Mouse (Mus musculus) forebrain, embryonic 15.5 days (tissue): ENCODE results near the gene Panx2. TPM values are rescaled to one million over a fixed set of nuclear protein-coding genes. Genes with fewer than 3 reads are reported as not detected.

ENCODE experiments used
- ATAC-seq: fragments of 200-750 bp; cut with Nextera tagmentation; replicated peaks from 2 replicates; pipeline ENCODE4 v1.8.0; 2017; ENCODE audit warnings: mild to moderate bottlenecking, moderate TSS enrichment, moderate library complexity
- H3K27ac ChIP-seq: fragments of 300-500 bp; sonication (generic); replicated peaks from 2 replicates; pipeline ENCODE4 v1.5.1; 2015; ENCODE audit warnings: mild to moderate bottlenecking, inconsistent platforms
- H3K27me3 ChIP-seq: fragments of 300-500 bp; sonication (generic); 2 replicates; pipeline ENCODE4 v1.6.1; 2015; ENCODE audit warnings: inconsistent platforms
- H3K36me3 ChIP-seq: fragments of 300-500 bp; sonication (generic); 2 replicates; pipeline ENCODE4 v1.6.1; 2015; ENCODE audit warnings: mild to moderate bottlenecking, inconsistent platforms
- H3K4me1 ChIP-seq: fragments of 300-500 bp; sonication (generic); 2 replicates; pipeline ENCODE4 v1.6.1; 2015; ENCODE audit warnings: inconsistent platforms
- H3K4me2 ChIP-seq: fragments of 300-500 bp; sonication (generic); replicated peaks from 2 replicates; pipeline ENCODE4 v1.6.1; 2015; ENCODE audit warnings: mild to moderate bottlenecking, inconsistent platforms
- H3K4me3 ChIP-seq: fragments of 300-500 bp; sonication (generic); 2 replicates; pipeline ENCODE4 v1.5.1; 2015; ENCODE audit warnings: mild to moderate bottlenecking, inconsistent platforms
- H3K9ac ChIP-seq: fragments of 300-500 bp; sonication (generic); replicated peaks from 2 replicates; pipeline ENCODE4 v1.6.1; 2015; ENCODE audit warnings: mild to moderate bottlenecking, inconsistent platforms
- H3K9me3 ChIP-seq: fragments of 300-500 bp; sonication (generic); 2 replicates; pipeline ENCODE4 v1.6.1; 2016; ENCODE audit warnings: inconsistent platforms
- WGBS: fragments of 180-500 bp; shearing (Covaris S2); methylation state at CpG from one replicate; pipeline ENCODE4 v1.1.7; 2015; ENCODE audit warnings: mixed read lengths; 5-methylcytosine and 5-hydroxymethylcytosine counted together
- polyA plus RNA-seq: library from polyadenylated mRNA; unstranded; fragments of >200 nt; fragmentation: Nextera tagmentation; extraction: Ambion mirVana; gene quantifications from 2 replicates; pipeline ENCODE4 v1.2.1, GENCODE M21; 2015

The Panx2 gene
- polyA plus RNA-seq, 1 experiment from 2014 or later: 4.6 TPM

GRCm38 (mm10) chr15:89102646-89103045, 43.1 kb downstream of the Panx2 start:
- no peaks in the 10 kb centered on the region for H3K9me3 ChIP-seq
- H3K27me3 ChIP-seq: no peaks in the 10 kb centered on the region
- no peak overlapping the region for H3K9ac ChIP-seq
- 63% methylated on average over 5 of the region's 5 CpGs for WGBS
- H3K4me1 ChIP-seq: no peaks in the 10 kb centered on the region
- ATAC-seq: no peak
- H3K27ac ChIP-seq: no peak overlapping the region
- no peak overlapping the region for H3K4me3 ChIP-seq
- H3K4me2 ChIP-seq: no peak overlapping the region
- peaks cover 96% of the 10 kb centered on the region for H3K36me3 ChIP-seq

- Histone ChIP-seq H3K27me3 (no peaks in the 10 kb centered on the region), H3K9me3 (no peaks in the 10 kb centered on the region), H3K4me3 (no peak overlapping the region), H3K9ac (no peak overlapping the region), H3K36me3 (peaks cover 94% of the 10 kb centered on the region), H3K4me1 (no peaks in the 10 kb centered on the region), H3K27ac (no peak overlapping the region), H3K4me2 (no peak overlapping the region)
- WGBS: 80% methylated on average over 10 of the region's 10 CpGs
- ATAC-seq: no peak
Measured at GRCm38 (mm10) chr15:89103921-89104320, 44.4 kb downstream of the Panx2 start.

GRCm38 (mm10) chr15:89104425-89104824, 44.9 kb downstream of the Panx2 start:
- no peak for ATAC-seq
- Histone ChIP-seq H3K36me3 (peaks cover 89% of the 10 kb centered on the region), H3K27me3 (no peaks in the 10 kb centered on the region), H3K27ac (no peak overlapping the region), H3K4me2 (no peak overlapping the region), H3K4me3 (no peak overlapping the region), H3K9ac (no peak overlapping the region), H3K9me3 (no peaks in the 10 kb centered on the region), H3K4me1 (no peaks in the 10 kb centered on the region)
- WGBS: 91% methylated on average over 8 of the region's 8 CpGs

GRCm38 (mm10) chr15:89106073-89106472, 46.5 kb downstream of the Panx2 start:
- no peaks in the 10 kb centered on the region for H3K9me3 ChIP-seq
- ATAC-seq: no peak
- H3K4me1 ChIP-seq: no peaks in the 10 kb centered on the region
- H3K36me3 ChIP-seq: peaks cover 89% of the 10 kb centered on the region
- H3K4me2 ChIP-seq: no peak overlapping the region
- H3K9ac ChIP-seq: no peak overlapping the region
- H3K27ac ChIP-seq: no peak overlapping the region
- H3K4me3 ChIP-seq: no peak overlapping the region
- WGBS: 81% methylated on average over 13 of the region's 13 CpGs
- H3K27me3 ChIP-seq: no peaks in the 10 kb centered on the region

GRCm38 (mm10) chr15:89106976-89107375, 47.4 kb downstream of the Panx2 start:
- no peak for ATAC-seq
- H3K9ac ChIP-seq: no peak overlapping the region
- 92% methylated on average over 1 of the region's 1 CpGs for WGBS
- H3K4me3 ChIP-seq: no peak overlapping the region
- no peaks in the 10 kb centered on the region for H3K27me3 ChIP-seq
- H3K27ac ChIP-seq: no peak overlapping the region
- H3K4me2 ChIP-seq: no peak overlapping the region
- no peaks in the 10 kb centered on the region for H3K4me1 ChIP-seq
- no peaks in the 10 kb centered on the region for H3K9me3 ChIP-seq
- H3K36me3 ChIP-seq: peaks cover 88% of the 10 kb centered on the region

GRCm38 (mm10) chr15:89110147-89110546, 50.6 kb downstream of the Panx2 start:
- H3K4me1 ChIP-seq: no peaks in the 10 kb centered on the region
- ATAC-seq: no peak
- peaks cover 79% of the 10 kb centered on the region for H3K36me3 ChIP-seq
- WGBS: 84% methylated on average over 9 of the region's 9 CpGs
- H3K9me3 ChIP-seq: no peaks in the 10 kb centered on the region
- H3K4me2 ChIP-seq: no peak overlapping the region
- H3K9ac ChIP-seq: no peak overlapping the region
- H3K4me3 ChIP-seq: no peak overlapping the region
- H3K27me3 ChIP-seq: no peaks in the 10 kb centered on the region
- H3K27ac ChIP-seq: no peak overlapping the region

- H3K4me2 ChIP-seq: no peak overlapping the region
- no peaks in the 10 kb centered on the region for H3K27me3 ChIP-seq
- H3K4me1 ChIP-seq: peaks cover 33% of the 10 kb centered on the region
- no peak overlapping the region for H3K27ac ChIP-seq
- no peaks in the 10 kb centered on the region for H3K9me3 ChIP-seq
- ATAC-seq: no peak
- H3K4me3 ChIP-seq: no peak overlapping the region
- no peak overlapping the region for H3K9ac ChIP-seq
- peaks cover 32% of the 10 kb centered on the region for H3K36me3 ChIP-seq
Measured at GRCm38 (mm10) chr15:89118007-89118406, 58.5 kb downstream of the Panx2 start.

GRCm38 (mm10) chr15:89122649-89123366, 63.3 kb downstream of the Panx2 start, which contains the start of gene Tubgcp6:
TSS of gene Tubgcp6 (minus strand) at chr15:89123112.
- no peaks in the 10 kb centered on the region for H3K27me3 ChIP-seq
- peak within 1 kb of the TSS; percentile 92 for H3K27ac ChIP-seq
- WGBS: under 1% methylated on average over 47 of the region's 47 CpGs
- H3K9me3 ChIP-seq: no peaks in the 10 kb centered on the region
- peaks cover 4% of the 10 kb centered on the region; the same call in 1 of the 2 replicates for H3K36me3 ChIP-seq
- H3K4me3 ChIP-seq: peak within 1 kb of the TSS; percentile 79
- ATAC-seq: peak; percentile 84
- peak within 1 kb of the TSS; percentile 61 for H3K9ac ChIP-seq
- H3K4me1 ChIP-seq: peaks cover 51% of the 10 kb centered on the region
- H3K4me2 ChIP-seq: peak within 1 kb of the TSS; percentile 93

Other genes starting within 250 kb of the Panx2 start
- 7.8 and 8.5 TPM in 2 replicates for gene Alg12, start 240.4 kb upstream of the Panx2 start, polyA plus RNA-seq
- 58.5 and 59.5 TPM in 2 replicates for gene Creld2, start 240.1 kb upstream of the Panx2 start, polyA plus RNA-seq
- 69.1 and 70.7 TPM in 2 replicates for gene Pim3, start 197.5 kb upstream of the Panx2 start, polyA plus RNA-seq
- 0.14 TPM in 1 of 2 replicates, not detected in the other for gene Ttll8, start 105.3 kb upstream of the Panx2 start, polyA plus RNA-seq
- 29.6 and 36.6 TPM in 2 replicates for gene Mlc1, start 80.7 kb upstream of the Panx2 start, polyA plus RNA-seq
- not detected in 2 replicates for gene Mov10l1, start 76.8 kb upstream of the Panx2 start, polyA plus RNA-seq
- gene Trabd, start 15.4 kb downstream of the Panx2 start, polyA plus RNA-seq: 39.3 and 39.9 TPM in 2 replicates
- gene Selenoo, start 29.4 kb downstream of the Panx2 start, polyA plus RNA-seq: 25.0 and 26.0 TPM in 2 replicates
- 17.5 and 17.7 TPM in 2 replicates for gene Tubgcp6, start 63.4 kb downstream of the Panx2 start, polyA plus RNA-seq
- gene Hdac10, start 69.0 kb downstream of the Panx2 start, polyA plus RNA-seq: 31.5 and 38.6 TPM in 2 replicates
- gene Mapk12, start 81.0 kb downstream of the Panx2 start, polyA plus RNA-seq: 5.5 and 5.8 TPM in 2 replicates
- 42.8 and 42.9 TPM in 2 replicates for gene Mapk11, start 89.9 kb downstream of the Panx2 start, polyA plus RNA-seq
- gene Plxnb2, start 121.1 kb downstream of the Panx2 start, polyA plus RNA-seq: 113 and 118 TPM in 2 replicates
- 58.5 and 62.2 TPM in 2 replicates for gene Dennd6b, start 136.8 kb downstream of the Panx2 start, polyA plus RNA-seq
- 79.8 and 83.6 TPM in 2 replicates for gene Ppp6r2, start 151.8 kb downstream of the Panx2 start, polyA plus RNA-seq